Mouse (Mus musculus): ENCODE measurements around the gene F12.
"Not testable (repeated sequence)": the region's sequence is repeated elsewhere in the genome, so short reads cannot be mapped to it uniquely, and the experiment has no call there.

GRCm38 (mm10) chr13:55437111-55437629, 10.6 kb upstream of the F12 start:
- not testable (repeated sequence) for TF ChIP-seq CTCF (IDR thresholded peaks at IDR 0.05 in 2 of 3, conservative IDR thresholded peaks at IDR 0.05 in 1 of 3; ENCODE audit: control insufficient read depth in 1 of 3, insufficient read depth in 1 of 3, low read depth in 2 of 3, low read length in 3 of 3, poor library complexity in 1 of 3, severe bottlenecking in 1 of 3); GATA1 (IDR thresholded peaks at IDR 0.05; ENCODE audit: low read depth, low read length); MAFK (IDR thresholded peaks at IDR 0.05; ENCODE audit: borderline replicate concordance, low read depth, low read length); USF1 (IDR thresholded peaks at IDR 0.05; ENCODE audit: low read depth, low read length); ZC3H11A (IDR thresholded peaks at IDR 0.05; ENCODE audit: low read depth, low read length); TAL1 (IDR thresholded peaks at IDR 0.05; ENCODE audit: low read length); ZMIZ1 (IDR thresholded peaks at IDR 0.05; ENCODE audit: low read depth, low read length)

Measured in MEL (cell line).